Mouse (Mus musculus): Measurements from ENCODE around the gene Cdc42bpb.

DNA sequence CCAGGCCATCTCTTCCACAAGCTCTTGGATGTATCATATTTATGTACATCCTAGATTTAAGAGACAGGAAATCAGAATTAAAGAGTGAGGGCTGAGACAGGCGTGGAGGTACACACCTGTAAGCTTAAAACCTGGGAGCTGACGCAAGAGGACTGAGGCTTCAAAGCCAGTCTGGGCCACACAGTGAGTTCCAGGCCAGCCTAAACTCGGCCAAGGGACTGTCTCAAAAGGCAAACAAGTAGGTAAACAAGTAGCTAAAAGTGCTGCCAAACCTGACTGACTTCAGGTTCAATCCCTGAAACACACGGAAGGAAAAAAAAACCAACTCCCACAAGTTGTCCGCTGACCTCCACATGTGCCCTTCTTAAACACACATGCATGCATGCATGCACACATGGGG, 23.4 kb downstream of the Cdc42bpb start:
- no peak for TF ChIP-seq CTCF (IDR thresholded peaks at IDR 0.05; ENCODE audit: control insufficient read depth, insufficient read depth, insufficient read length)
- TF ChIP-seq MAX (IDR thresholded peaks at IDR 0.05), result no peak
- TF ChIP-seq USF1 (IDR thresholded peaks at IDR 0.05; ENCODE audit: low read depth), result no peak
- TF ChIP-seq MYOG (IDR thresholded peaks at IDR 0.05; ENCODE audit: control insufficient read depth, extremely low read depth, insufficient read length), result no peak

All from C2C12 (cell line).